Mouse (Mus musculus) liver, adult 2 months (tissue): ENCODE measurements at regions not wholly inside any gene's neighbourhood (a gene's known extent, or its start where the extent isn't known, plus 50 kb on each side); places are given as distances from the start of the nearest gene placed in this dataset.

ENCODE experiments used
- DNase-seq: peaks from one replicate; pipeline ENCODE4 v3.0.0-alpha.2; 2011; ENCODE audit warnings: low read depth, low spot score; ENCODE audit errors: extremely low read depth
- H3K27ac ChIP-seq: fragments of 200-500 bp; replicated peaks from 2 replicates; pipeline ENCODE4 v1.5.1; 2012; ENCODE audit warnings: low read depth, mild to moderate bottlenecking, control low read depth, inconsistent platforms, low read length; ENCODE audit not compliant: insufficient read depth
- H3K27me3 ChIP-seq: fragments of 200-500 bp; 2 replicates; pipeline ENCODE4 v1.6.1; 2012; ENCODE audit warnings: mild to moderate bottlenecking, moderate library complexity, low read length, inconsistent platforms; ENCODE audit not compliant: control insufficient read depth, insufficient read depth
- H3K36me3 ChIP-seq: fragments of 200-500 bp; 2 replicates; pipeline ENCODE4 v1.6.1; 2012; ENCODE audit warnings: low read length, inconsistent platforms; ENCODE audit not compliant: control insufficient read depth, insufficient read depth
- H3K4me1 ChIP-seq: fragments of 200-500 bp; 2 replicates; pipeline ENCODE4 v1.6.1; 2011; ENCODE audit warnings: low read length; ENCODE audit not compliant: control insufficient read depth, insufficient read depth
- H3K4me3 ChIP-seq: fragments of 200-500 bp; 2 replicates; pipeline ENCODE4 v1.5.1; 2011; ENCODE audit warnings: low read depth, mild to moderate bottlenecking, control low read depth, low read length, moderate library complexity; ENCODE audit not compliant: insufficient read depth
- H3K79me2 ChIP-seq: fragments of 200-500 bp; 2 replicates; pipeline ENCODE4 v1.6.1; 2012; ENCODE audit warnings: inconsistent platforms, mild to moderate bottlenecking, low read length, moderate library complexity; ENCODE audit not compliant: control insufficient read depth, insufficient read depth
- H3K9ac ChIP-seq: fragments of 200-500 bp; 2 replicates; pipeline ENCODE4 v1.6.1; 2012; ENCODE audit warnings: low read depth, mild to moderate bottlenecking, control low read depth, inconsistent platforms, low read length
- CTCF ChIP-seq: fragments of 200-500 bp; IDR thresholded peaks from 2 replicates; pipeline ENCODE4 v1.5.1; 2011; ENCODE audit warnings: low read depth, low read length, control low read depth
- POLR2A ChIP-seq: fragments of 200-500 bp; IDR thresholded peaks from 2 replicates; pipeline ENCODE4 v1.6.1; 2011; ENCODE audit warnings: low read length, control low read depth; ENCODE audit not compliant: insufficient read depth; ENCODE audit errors: extremely low read depth
- WGBS: fragments of 180-500 bp; shearing (Covaris S2); methylation state at CpG from one replicate; pipeline ENCODE4 v1.1.7; 2018; 5-methylcytosine and 5-hydroxymethylcytosine counted together

DNA sequence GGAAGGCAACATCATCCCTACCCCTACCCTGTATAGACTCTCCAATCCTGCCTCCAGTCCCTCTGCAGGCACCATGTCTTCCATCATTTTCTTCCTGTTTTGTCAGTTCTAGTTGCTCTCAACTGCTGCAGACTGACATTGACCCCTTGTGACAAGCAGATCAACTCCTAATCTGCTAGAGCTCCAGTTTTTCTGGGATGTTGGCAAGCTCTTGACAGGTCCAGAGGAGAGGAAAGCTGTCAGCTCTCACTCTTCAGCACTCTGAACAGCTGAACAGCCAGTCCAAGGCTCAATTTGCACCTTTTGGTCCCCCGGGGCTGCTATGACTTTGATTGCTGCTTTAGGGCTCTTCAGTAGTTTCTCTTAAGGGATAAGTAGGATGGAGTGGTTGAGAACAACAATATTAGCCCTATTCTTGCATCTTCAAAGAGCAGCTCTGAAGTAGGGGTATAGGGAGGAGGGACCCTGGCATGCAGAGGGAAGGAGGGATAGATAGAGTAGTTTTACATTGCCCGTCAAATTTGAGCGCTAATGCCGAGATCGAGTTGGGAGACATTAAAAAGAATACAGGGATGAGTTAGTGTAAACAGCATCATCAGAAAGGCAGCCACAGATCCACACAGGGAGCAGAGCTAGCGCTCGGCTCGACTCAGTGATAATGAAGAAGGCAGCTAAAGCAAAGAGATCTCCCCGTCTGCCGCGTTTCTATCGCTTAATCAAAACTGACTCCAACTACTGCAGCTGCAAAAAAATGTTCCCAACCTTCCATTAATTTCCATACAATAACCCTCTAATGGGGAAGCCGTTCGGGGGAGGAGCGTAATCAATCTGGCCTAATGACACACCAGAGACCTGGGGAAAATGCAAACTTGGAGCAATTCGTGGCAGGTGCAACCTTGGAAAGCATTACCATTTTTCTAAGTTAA lies 257.1 kb upstream of the Camk1g start:
- no peaks in the 10 kb centered on the region for H3K36me3 ChIP-seq
- H3K4me3 ChIP-seq: no peak overlapping the region
- WGBS: 69% methylated on average over 16 of the region's 16 CpGs
- peaks cover 2% of the 10 kb centered on the region; the same call in 1 of the 2 replicates for H3K27me3 ChIP-seq
- no peak for DNase-seq
- H3K4me1 ChIP-seq: peaks cover 3% of the 10 kb centered on the region; the same call in 1 of the 2 replicates
- no peaks in the 10 kb centered on the region for H3K79me2 ChIP-seq
- H3K9ac ChIP-seq: no peak overlapping the region
- no peak for TF ChIP-seq POLR2A
- no peak for TF ChIP-seq CTCF
- no peak overlapping the region for H3K27ac ChIP-seq

DNA sequence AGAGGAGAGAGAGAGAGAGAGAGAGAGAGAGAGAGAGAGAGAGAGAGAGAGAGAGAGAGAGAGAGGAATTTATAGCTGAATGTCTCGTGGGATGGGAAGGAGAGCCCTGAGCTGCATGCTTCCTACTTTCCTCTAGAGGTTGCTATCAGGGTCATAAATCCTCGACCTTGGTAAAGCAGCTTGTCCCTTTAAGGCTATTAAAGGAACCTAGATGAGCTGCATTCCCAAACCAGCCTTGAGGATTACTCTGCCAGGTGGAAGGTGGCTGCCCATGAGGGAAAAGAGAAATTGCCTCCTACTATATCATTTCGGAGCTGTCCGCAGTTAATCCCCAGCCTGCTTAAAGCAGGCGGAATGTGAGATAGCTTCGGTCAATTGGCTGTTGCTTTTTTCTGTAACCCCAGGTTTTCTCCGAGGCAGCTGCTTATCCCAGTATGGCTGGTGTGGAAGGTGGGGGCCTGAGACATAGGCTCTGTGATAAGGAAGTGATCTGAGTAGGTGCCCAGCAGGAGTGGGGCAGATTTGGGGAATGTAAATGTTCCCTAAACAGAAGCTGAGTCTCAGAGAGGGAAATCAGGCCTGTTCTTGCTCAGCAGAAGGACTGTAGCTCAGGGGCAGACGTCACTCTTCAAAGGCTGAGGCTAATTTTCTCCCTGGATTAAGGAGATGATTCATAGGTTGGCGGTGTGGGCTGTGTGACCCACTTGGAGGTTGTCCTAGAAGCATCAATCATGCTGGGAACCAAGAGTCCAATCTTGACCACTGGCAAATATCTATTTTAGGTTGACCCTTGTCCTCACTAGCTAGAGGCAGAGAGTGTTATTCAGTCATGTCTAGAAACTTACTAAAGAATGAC lies 255.2 kb upstream of the Camk1g start:
- 34% methylated on average over 9 of the region's 9 CpGs for WGBS
- peaks cover 2% of the 10 kb centered on the region; the same call in 1 of the 2 replicates for H3K27me3 ChIP-seq
- no peaks in the 10 kb centered on the region for H3K79me2 ChIP-seq

DNA sequence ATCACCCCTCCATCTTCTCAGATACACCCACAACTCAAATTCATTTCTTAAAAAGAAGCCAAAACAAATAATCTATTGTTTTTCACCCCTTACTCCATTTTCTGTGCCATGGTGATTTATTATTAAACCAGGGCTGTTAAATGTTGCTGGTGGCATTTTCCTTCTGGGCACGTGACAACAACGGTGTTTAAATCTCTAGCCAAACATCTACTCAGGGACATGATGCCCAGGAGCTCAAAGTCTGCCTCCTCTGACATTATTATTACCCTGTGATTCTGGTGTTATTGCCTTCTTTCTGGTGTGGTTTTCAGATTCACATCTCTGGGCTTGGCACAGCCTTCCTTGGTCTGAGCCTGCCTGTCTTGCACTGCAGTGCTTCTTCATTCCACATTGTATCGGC lies 253.5 kb upstream of the Camk1g start:
- Histone ChIP-seq H3K79me2 (no peaks in the 10 kb centered on the region), H3K4me1 (peaks cover 3% of the 10 kb centered on the region; the same call in 1 of the 2 replicates), H3K36me3 (no peaks in the 10 kb centered on the region), H3K27me3 (peaks cover 2% of the 10 kb centered on the region; the same call in 1 of the 2 replicates), H3K9ac (no peak overlapping the region), H3K27ac (no peak overlapping the region), H3K4me3 (no peak overlapping the region)
- no peak for TF ChIP-seq POLR2A
- TF ChIP-seq CTCF: no peak
- DNase-seq: no peak
- WGBS: 83% methylated on average over 3 of the region's 3 CpGs

More for the DNA sequence above, 255.2 kb upstream of the Camk1g start:
- peaks cover 3% of the 10 kb centered on the region; the same call in 1 of the 2 replicates for H3K4me1 ChIP-seq
- TF ChIP-seq POLR2A (no peak), CTCF (no peak)
- no peak overlapping the region for H3K27ac ChIP-seq
- H3K4me3 ChIP-seq: no peak overlapping the region
- no peak overlapping the region for H3K9ac ChIP-seq
- H3K36me3 ChIP-seq: no peaks in the 10 kb centered on the region
- DNase-seq: peak; percentile 42

DNA sequence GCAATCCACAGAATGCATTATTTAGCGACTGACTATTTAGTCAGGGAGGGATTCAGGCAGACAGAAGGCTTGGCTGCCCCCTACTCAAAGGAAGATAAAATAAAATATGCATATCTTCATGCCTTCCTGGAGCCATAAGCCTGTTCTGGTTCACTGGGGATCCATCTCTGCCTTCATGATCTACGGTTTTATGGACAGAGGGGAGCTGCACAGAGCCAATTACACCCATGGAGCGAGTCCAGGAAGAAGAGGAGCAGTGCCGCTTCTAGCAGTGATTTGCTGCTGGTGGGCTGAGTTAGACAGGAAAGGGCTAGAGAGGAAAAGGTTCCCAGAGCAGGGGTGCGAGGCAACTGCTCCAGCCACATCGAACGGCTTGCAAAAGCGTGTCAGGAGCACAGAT lies 248.2 kb upstream of the Camk1g start:
- WGBS: 91% methylated on average over 8 of the region's 8 CpGs
- Histone ChIP-seq H3K79me2 (no peaks in the 10 kb centered on the region), H3K27me3 (no peaks in the 10 kb centered on the region), H3K9ac (no peak overlapping the region), H3K27ac (no peak overlapping the region), H3K4me1 (peaks cover 2% of the 10 kb centered on the region; the same call in 1 of the 2 replicates), H3K36me3 (no peaks in the 10 kb centered on the region), H3K4me3 (no peak overlapping the region)
- DNase-seq: no peak
- no peak for TF ChIP-seq POLR2A
- TF ChIP-seq CTCF: no peak

DNA sequence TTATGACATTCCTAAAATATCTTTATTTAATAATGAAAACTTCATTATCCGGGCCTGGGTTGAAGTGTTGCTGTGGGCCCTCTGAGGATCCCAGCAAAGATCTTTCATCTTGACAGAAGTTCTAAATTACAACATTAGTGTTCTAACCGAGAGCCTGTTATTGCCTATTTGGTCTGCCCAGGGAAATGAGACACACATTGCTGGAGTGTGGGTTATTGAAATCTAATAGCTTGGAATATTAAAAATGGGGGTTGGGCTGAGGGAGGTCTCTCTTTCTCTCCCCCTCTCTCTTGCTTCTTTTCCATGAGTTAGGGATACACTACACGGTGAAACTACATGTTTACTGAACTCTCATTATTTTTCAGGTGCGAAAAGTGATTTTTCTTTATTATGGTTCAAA lies 240.4 kb upstream of the Camk1g start:
- no peaks in the 10 kb centered on the region; the same call in 1 of the 2 replicates for H3K27me3 ChIP-seq

More for the DNA sequence above, 240.4 kb upstream of the Camk1g start:
- 82% methylated on average over 4 of the region's 4 CpGs for WGBS
- DNase-seq: no peak
- Histone ChIP-seq H3K4me3 (no peak overlapping the region), H3K4me1 (no peaks in the 10 kb centered on the region), H3K36me3 (no peaks in the 10 kb centered on the region), H3K9ac (no peak overlapping the region), H3K79me2 (no peaks in the 10 kb centered on the region), H3K27ac (no peak overlapping the region)
- no peak for TF ChIP-seq POLR2A
- TF ChIP-seq CTCF: no peak
